Mouse (Mus musculus): ENCODE measurements around the gene Cmklr1. TPM values are rescaled to one million over a fixed set of nuclear protein-coding genes. Genes with fewer than 3 reads are reported as not detected.

Cmklr1 gene
- total RNA-seq (2023): 0.19 to 0.27 TPM in 2 of 4 replicates, not detected in the others

GRCm38 (mm10) chr5:113650035-113650865 lies at the start of gene Cmklr1:
Gene Cmklr1 (minus strand): TSS chr5:113650426.

Other genes with a start within 250 kb of the Cmklr1 start
- gene Wscd2, start 160.1 kb downstream of the Cmklr1 start, total RNA-seq (2023): 0.24 to 0.40 TPM (median 0.34 TPM) in 4 replicates
- gene 1700069L16Rik, start 74.3 kb upstream of the Cmklr1 start, total RNA-seq (2023): not detected in 4 replicates
- gene Ficd, start 85.4 kb upstream of the Cmklr1 start, total RNA-seq (2023): 4.4 to 5.4 TPM (median 5.0 TPM) in 4 replicates
- 66.0 to 77.2 TPM (median 71.4 TPM) in 4 replicates for gene Sart3, start 122.1 kb upstream of the Cmklr1 start, total RNA-seq (2023)
- 61.9 to 74.4 TPM (median 67.5 TPM) in 4 replicates for gene Iscu, start 122.3 kb upstream of the Cmklr1 start, total RNA-seq (2023)
- not detected in 4 replicates for gene Tmem119, start 150.1 kb upstream of the Cmklr1 start, total RNA-seq (2023)
- gene Selplg, start 182.2 kb upstream of the Cmklr1 start, total RNA-seq (2023): 41.8 to 51.4 TPM (median 46.6 TPM) in 4 replicates

Data from B cell, adult 62 days (primary cell).